Mouse (Mus musculus): ENCODE data around the gene Il27ra. TPM values are rescaled to one million over a fixed set of nuclear protein-coding genes. Genes with fewer than 3 reads are reported as not detected.

Gene Il27ra
- polyA plus RNA-seq, 1 experiment from 2014 or later, result 0.18 TPM

DNA sequence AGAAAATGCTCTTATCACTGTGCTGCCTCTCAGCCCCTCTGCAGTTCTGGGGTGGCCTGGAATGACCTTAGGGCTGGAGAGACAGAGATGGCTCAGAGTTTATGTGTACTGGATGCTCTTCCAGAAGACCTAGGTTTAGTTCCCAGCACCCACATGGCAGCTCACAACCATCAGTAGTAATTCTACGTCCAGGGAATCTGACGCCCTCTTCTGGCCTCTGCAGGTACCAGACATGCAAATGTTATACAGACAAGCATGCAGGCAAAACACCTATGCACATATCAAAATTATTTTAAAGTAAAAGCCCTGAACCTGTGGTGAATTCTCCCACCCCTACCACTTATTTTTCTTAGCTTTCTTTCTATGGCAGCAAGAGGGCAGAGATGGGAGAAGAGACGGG is 4.1 kb upstream of the Il27ra start:
- in situ Hi-C loops (cut with MboI; ENCODE audit: low pct_unique_long_range_greater_than_20kb), result no loop called here
- CTCF ChIA-PET, result no interaction called here
- POLR2A ChIA-PET, result no interaction called here
- TF ChIP-seq CTCF (IDR thresholded peaks at IDR 0.05), result no peak
- DNase-seq (ENCODE audit: low read depth, low spot score) (no peak), ATAC-seq (no peak)
- H3K27me3 ChIP-seq, result peaks cover 8% of the 10 kb centered on the region

DNA sequence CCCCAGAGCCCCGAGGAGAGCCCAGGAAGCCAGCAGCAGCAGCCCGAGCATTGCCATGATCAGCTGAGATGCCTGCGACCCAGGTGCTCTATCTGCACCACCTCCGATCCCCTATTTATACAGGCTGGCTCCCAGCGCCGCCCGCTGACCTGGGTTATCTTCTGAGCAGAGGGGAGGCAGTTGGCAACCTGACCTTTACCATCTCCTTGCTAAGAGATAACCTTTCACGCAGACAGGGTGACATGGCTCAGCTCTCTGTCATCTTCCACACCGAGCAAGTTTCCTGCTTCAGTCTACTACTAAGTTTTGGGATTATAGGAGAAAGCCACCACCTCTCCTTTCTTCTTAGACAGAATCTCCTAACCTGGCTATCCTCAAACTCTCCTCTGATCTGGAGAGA is 2.5 kb upstream of the Il27ra start, which contains the start of gene Rln3:
Gene Rln3, minus strand, starts transcription at position 101 of the 400 bp plus-strand sequence.
- H3K27me3 ChIP-seq, result peaks cover 4% of the 10 kb centered on the region
- DNase-seq (ENCODE audit: low read depth, low spot score) (no peak), ATAC-seq (no peak)
- CTCF ChIA-PET, result no interaction called here
- POLR2A ChIA-PET, result no interaction called here
- no peak for TF ChIP-seq CTCF (IDR thresholded peaks at IDR 0.05)
- in situ Hi-C loops (cut with MboI; ENCODE audit: low pct_unique_long_range_greater_than_20kb), result no loop called here

GRCm38 (mm10) chr8:84044103-84044502 is 1.7 kb upstream of the Il27ra start:
- POLR2A ChIA-PET, result interaction anchor here (0.6 kb wide), 2 partner anchors 13 to 22 kb away, joined by 3 read pairs; no protein-coding TSS in a partner anchor
- DNase-seq (ENCODE audit: low read depth, low spot score) (no peak), ATAC-seq (no peak)
- in situ Hi-C loops (cut with MboI; ENCODE audit: low pct_unique_long_range_greater_than_20kb), result no loop called here
- CTCF ChIA-PET, result interaction anchor here (1.0 kb wide), 1 partner anchor 24 kb away, joined by 4 read pairs; no protein-coding TSS in a partner anchor
- no peak for TF ChIP-seq CTCF (IDR thresholded peaks at IDR 0.05)
- peaks cover 4% of the 10 kb centered on the region for H3K27me3 ChIP-seq

- peaks cover 4% of the 10 kb centered on the region for H3K27me3 ChIP-seq
- in situ Hi-C loops (cut with MboI; ENCODE audit: low pct_unique_long_range_greater_than_20kb), result no loop called here
- ATAC-seq (no peak), DNase-seq (ENCODE audit: low read depth, low spot score) (no peak)
- ChIA-PET POLR2A (no interaction called here), CTCF (interaction anchor here (1.0 to 1.1 kb wide), 2 partner anchors 22 to 25 kb away, joined by 3 to 4 read pairs; partner anchors contain the start of gene Gm10643)
- TF ChIP-seq CTCF (IDR thresholded peaks at IDR 0.05), result no peak
These were observed 556 bp upstream of the Il27ra start for GRCm38 (mm10) chr8:84042948-84043342.

DNA sequence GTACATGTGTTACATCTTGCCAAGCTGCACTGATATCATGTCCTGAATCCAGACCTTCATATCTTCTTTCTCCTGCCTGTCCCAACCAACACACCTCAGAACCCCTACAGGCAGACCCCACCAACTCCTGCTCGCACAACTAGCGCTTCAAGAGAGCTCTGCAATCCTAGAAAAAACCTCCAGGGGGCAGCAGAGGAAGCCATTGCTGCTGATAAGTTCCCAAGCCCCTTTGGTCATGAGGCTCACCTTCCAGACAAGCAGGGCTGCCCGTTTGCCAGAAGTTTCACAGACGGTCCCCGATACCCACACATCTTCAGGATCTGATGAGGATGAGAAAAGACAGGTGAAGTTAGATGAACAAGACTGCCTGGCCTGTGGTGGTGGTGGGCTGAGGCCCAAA is 3.3 kb downstream of the Il27ra start:
- in situ Hi-C loops (cut with MboI; ENCODE audit: low pct_unique_long_range_greater_than_20kb), result loop anchor here (5.0 kb wide), 1 partner anchor 133 kb away; no protein-coding TSS in a partner anchor
- DNase-seq (ENCODE audit: low read depth, low spot score) (peak; percentile 33), ATAC-seq (no peak)
- H3K27me3 ChIP-seq, result no peaks in the 10 kb centered on the region
- CTCF ChIA-PET, result interaction anchor here (0.6 to 2.0 kb wide), 10 partner anchors 15 to 149 kb away, joined by 3 to 6 read pairs (median 4); partner anchors contain the start of gene Rfx1
- TF ChIP-seq CTCF (IDR thresholded peaks at IDR 0.05), result peak; percentile 92
- POLR2A ChIA-PET, result no interaction called here

DNA sequence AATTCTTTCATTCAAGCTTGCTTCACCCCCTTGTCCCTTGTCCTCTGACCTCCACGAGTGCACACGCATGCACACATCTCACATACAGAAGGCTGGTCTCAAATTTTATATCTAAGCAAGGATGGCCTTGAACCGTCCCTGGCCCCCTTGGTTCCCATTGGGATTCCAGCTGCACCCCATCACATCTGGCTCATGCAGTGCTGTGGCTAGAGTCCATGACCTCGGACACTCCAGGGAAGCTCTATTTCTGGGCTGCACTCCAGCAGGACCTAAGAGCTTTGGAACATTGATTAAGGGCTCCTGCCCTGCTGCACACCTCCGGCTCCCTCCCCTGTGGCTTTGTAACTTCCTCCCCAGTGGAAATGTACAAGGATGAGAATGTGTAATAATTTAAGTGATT is 4.4 kb downstream of the Il27ra start:
- in situ Hi-C loops (cut with MboI; ENCODE audit: low pct_unique_long_range_greater_than_20kb), result loop anchor here (5.0 kb wide), 1 partner anchor 134 kb away; no protein-coding TSS in a partner anchor
- DNase-seq (ENCODE audit: low read depth, low spot score) (no peak), ATAC-seq (no peak)
- no peak for TF ChIP-seq CTCF (IDR thresholded peaks at IDR 0.05)
- no peaks in the 10 kb centered on the region for H3K27me3 ChIP-seq
- ChIA-PET CTCF (interaction anchor here (1.1 to 2.0 kb wide), 7 partner anchors 14 to 144 kb away, joined by 3 to 6 read pairs (median 4); partner anchors contain the start of gene Rfx1), POLR2A (no interaction called here)

DNA sequence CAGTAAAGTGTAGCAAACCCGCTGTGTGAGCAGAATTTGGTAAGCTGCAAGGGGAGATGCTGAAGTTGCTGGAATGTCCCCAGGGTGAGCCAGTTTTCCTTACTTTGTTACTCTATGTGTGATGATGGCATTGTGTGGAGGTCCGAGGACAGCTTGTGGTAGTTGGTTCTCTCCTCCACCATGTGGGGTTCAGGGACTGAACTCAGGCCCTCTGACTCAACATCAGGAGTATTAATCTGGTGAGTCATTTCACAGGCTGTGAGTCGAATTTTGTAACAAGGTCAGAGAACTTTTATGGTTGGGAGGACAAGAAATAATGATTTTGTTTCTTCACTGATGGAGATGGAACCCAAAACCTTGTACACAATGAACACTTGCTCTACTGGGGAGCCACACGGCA is 9.6 kb downstream of the Il27ra start:
- ATAC-seq, result peak; percentile 73
- DNase-seq (ENCODE audit: low read depth, low spot score), result peak; percentile 64
- TF ChIP-seq CTCF (IDR thresholded peaks at IDR 0.05), result no peak
- no peaks in the 10 kb centered on the region for H3K27me3 ChIP-seq
- ChIA-PET POLR2A (interaction anchor here (0.5 kb wide), 1 partner anchor 126 kb away, joined by 3 read pairs; no protein-coding TSS in a partner anchor), CTCF (no interaction called here)
- in situ Hi-C loops (cut with MboI; ENCODE audit: low pct_unique_long_range_greater_than_20kb), result no loop called here

- H3K27me3 ChIP-seq, result no peaks in the 10 kb centered on the region
- no peak for ATAC-seq
- ChIA-PET CTCF (interaction anchor here (0.7 kb wide), 1 partner anchor 35 kb away, joined by 3 read pairs; no protein-coding TSS in a partner anchor), POLR2A (no interaction called here)
- no peak for TF ChIP-seq CTCF (IDR thresholded peaks at IDR 0.05)
- in situ Hi-C loops (cut with MboI; ENCODE audit: low pct_unique_long_range_greater_than_20kb), result no loop called here
- DNase-seq (ENCODE audit: low read depth, low spot score), result no peak
These were observed 13.1 kb downstream of the Il27ra start for GRCm38 (mm10) chr8:84029272-84029671.

DNA sequence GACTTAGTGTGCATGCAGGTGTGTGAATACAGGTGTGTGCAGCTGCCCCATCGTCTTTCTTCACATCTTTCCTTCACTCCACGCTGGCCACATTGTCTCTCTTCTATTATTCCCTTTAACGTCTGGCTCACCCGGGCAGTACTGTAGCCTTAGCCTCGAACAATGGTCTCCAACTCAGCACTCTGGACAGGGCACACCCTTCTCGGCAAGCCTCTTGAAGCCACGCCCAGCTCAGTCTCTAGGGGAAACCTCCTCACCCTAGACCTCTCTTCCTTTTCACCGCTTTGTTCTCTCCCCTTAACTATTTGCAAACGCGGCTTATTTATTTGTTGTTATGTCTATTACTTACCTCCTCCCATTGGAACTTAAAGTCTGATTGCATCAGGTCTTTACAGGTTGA is 14.9 kb downstream of the Il27ra start:
- in situ Hi-C loops (cut with MboI; ENCODE audit: low pct_unique_long_range_greater_than_20kb), result no loop called here
- CTCF ChIA-PET, result no interaction called here
- H3K27me3 ChIP-seq, result no peaks in the 10 kb centered on the region
- POLR2A ChIA-PET, result interaction anchor here (0.9 to 1.0 kb wide), 2 partner anchors 16 to 98 kb away, joined by 3 read pairs; partner anchors contain the start of gene Podnl1
- TF ChIP-seq CTCF (IDR thresholded peaks at IDR 0.05), result no peak
- DNase-seq (ENCODE audit: low read depth, low spot score) (no peak), ATAC-seq (no peak)

DNA sequence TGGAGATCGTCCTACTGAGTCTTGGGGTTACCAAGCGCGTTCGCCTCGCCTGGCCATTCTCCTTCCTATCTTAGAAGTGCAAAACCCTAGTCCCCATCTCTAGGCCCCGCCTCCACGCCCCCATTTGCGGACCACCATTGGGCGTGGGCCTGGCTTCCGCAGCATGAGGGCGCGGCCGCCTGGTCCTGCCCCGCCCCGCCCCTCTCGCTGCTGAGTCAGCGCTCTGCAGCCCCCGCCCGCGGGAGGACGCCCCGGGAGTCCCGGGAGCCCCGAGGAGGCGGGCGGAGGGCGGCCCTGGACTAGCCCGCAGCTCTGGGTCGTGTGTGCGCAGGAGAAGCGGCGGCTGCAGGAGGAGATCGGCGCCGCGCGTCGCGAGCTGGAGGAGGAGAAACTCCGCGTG is 16.5 kb downstream of the Il27ra start:
- in situ Hi-C loops (cut with MboI; ENCODE audit: low pct_unique_long_range_greater_than_20kb), result no loop called here
- no peak for TF ChIP-seq CTCF (IDR thresholded peaks at IDR 0.05)
- H3K27me3 ChIP-seq, result no peaks in the 10 kb centered on the region
- ATAC-seq (no peak), DNase-seq (ENCODE audit: low read depth, low spot score) (no peak)
- ChIA-PET CTCF (no interaction called here), POLR2A (interaction anchor here (0.6 kb wide), 1 partner anchor 234 kb away, joined by 3 read pairs; no protein-coding TSS in a partner anchor)

DNA sequence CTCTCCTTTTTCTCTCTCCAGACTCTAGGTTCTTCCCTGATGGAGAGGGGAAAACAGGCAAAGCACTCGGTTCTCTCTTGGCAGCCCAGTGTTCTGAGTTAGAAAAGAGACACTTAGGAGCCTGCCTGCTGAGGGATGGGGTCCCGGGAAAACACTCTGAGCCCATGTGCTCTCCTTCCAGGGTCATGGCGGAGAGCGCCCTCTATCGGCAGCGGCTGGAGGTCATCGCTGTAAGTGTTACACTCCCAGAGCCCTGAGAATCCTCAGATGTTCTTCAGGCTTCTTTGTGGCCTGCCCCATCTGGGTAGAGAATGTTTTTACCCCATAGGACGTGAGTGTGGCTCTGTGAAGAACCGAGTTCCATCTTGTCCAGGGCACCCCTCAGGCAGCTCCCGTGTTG is 18.2 kb downstream of the Il27ra start:
- H3K27me3 ChIP-seq, result no peaks in the 10 kb centered on the region
- in situ Hi-C loops (cut with MboI; ENCODE audit: low pct_unique_long_range_greater_than_20kb), result loop anchor here (25.0 kb wide), 1 partner anchor 638 kb away; the partner anchor contains the start of gene Ier2
- no peak for DNase-seq (ENCODE audit: low read depth, low spot score)
- ChIA-PET CTCF (interaction anchor here (0.6 to 1.7 kb wide), 5 partner anchors 13 to 141 kb away, joined by 3 to 6 read pairs (median 3); partner anchors contain the start of gene 2210011C24Rik), POLR2A (interaction anchor here (0.7 to 0.8 kb wide), 2 partner anchors 25 to 37 kb away, joined by 3 read pairs; no protein-coding TSS in a partner anchor)
- no peak for ATAC-seq
- no peak for TF ChIP-seq CTCF (IDR thresholded peaks at IDR 0.05)

Measured in Patski (cell line).